Mouse (Mus musculus) heart, postnatal 0 days (tissue): ENCODE data around the gene Prkch. TPM values are rescaled to one million over a fixed set of nuclear protein-coding genes. Genes with fewer than 3 reads are reported as not detected.

Source experiments
- ATAC-seq: fragments of 200-750 bp; cut with Nextera tagmentation; 2 replicates; pipeline ENCODE4 v1.8.0; 2017; ENCODE audit warnings: low read depth, moderate number of reproducible peaks, moderate library complexity; ENCODE audit not compliant: insufficient read depth
- DNase-seq: peaks from one replicate; pipeline ENCODE4 v3.0.0-alpha.2; 2016; ENCODE audit warnings: low spot score
- H3K27ac ChIP-seq: fragments of 300-500 bp; sonication (generic); 2 replicates; pipeline ENCODE4 v1.5.1; 2014; ENCODE audit warnings: low read depth, mild to moderate bottlenecking
- H3K27me3 ChIP-seq: fragments of 300-500 bp; sonication (generic); 2 replicates; pipeline ENCODE4 v1.6.1; 2014; ENCODE audit warnings: low read length, mixed read lengths; ENCODE audit not compliant: control insufficient read depth, insufficient read depth
- H3K36me3 ChIP-seq: fragments of 300-500 bp; sonication (generic); replicated peaks from 2 replicates; pipeline ENCODE4 v1.6.1; 2014; ENCODE audit warnings: low read length, mixed read lengths; ENCODE audit not compliant: control insufficient read depth, insufficient read depth
- H3K4me1 ChIP-seq: fragments of 300-500 bp; sonication (generic); 2 replicates; pipeline ENCODE4 v1.6.1; 2014; ENCODE audit warnings: antibody characterized with exemption; ENCODE audit not compliant: control insufficient read depth, insufficient read depth
- H3K4me2 ChIP-seq: fragments of 300-500 bp; sonication (generic); 2 replicates; pipeline ENCODE4 v1.6.1; 2014; ENCODE audit warnings: low read depth, mild to moderate bottlenecking, low read length, moderate library complexity
- H3K4me3 ChIP-seq: fragments of 300-500 bp; sonication (generic); 2 replicates; pipeline ENCODE4 v1.5.1; 2014; ENCODE audit warnings: low read depth, low read length
- H3K9ac ChIP-seq: fragments of 300-500 bp; sonication (generic); replicated peaks from 2 replicates; pipeline ENCODE4 v1.6.1; 2014; ENCODE audit warnings: low read depth, low read length, mixed read lengths
- H3K9me3 ChIP-seq: fragments of 300-500 bp; sonication (generic); replicated peaks from 2 replicates; pipeline ENCODE4 v1.6.1; 2016; ENCODE audit warnings: low read length; ENCODE audit not compliant: control insufficient read depth
- CTCF ChIP-seq: IDR thresholded peaks from 2 replicates; pipeline ENCODE4 v1.5.1; 2016; ENCODE audit warnings: antibody characterized with exemption, control low read depth, low read depth
- EP300 ChIP-seq: IDR thresholded peaks from 2 replicates; pipeline ENCODE4 v1.6.1; 2016; ENCODE audit warnings: antibody characterized with exemption, low read depth
- WGBS: fragments of 180-500 bp; shearing (Covaris S2); extraction: QIAGEN DNeasy Blood & Tissue Kit; methylation state at CpG from one replicate; pipeline ENCODE4 v1.1.7; 2014; 5-methylcytosine and 5-hydroxymethylcytosine counted together
- polyA plus RNA-seq: library from polyadenylated mRNA; unstranded; fragments of >200 nt; fragmentation: Nextera tagmentation; extraction: Ambion mirVana; gene quantifications from 2 replicates; pipeline ENCODE4 v1.2.1, GENCODE M21; 2015
- total RNA-seq: library from RNA; depleted of rRNA; stranded (reverse); fragments of >200 nt; gene quantifications from 2 replicates; pipeline ENCODE4 v1.2.3, GENCODE M21; 2014; ENCODE audit warnings: low replicate concordance

Prkch gene
- total and polyA plus RNA-seq, 2 experiments from 2014 or later: 7.9 to 20.5 TPM

DNA sequence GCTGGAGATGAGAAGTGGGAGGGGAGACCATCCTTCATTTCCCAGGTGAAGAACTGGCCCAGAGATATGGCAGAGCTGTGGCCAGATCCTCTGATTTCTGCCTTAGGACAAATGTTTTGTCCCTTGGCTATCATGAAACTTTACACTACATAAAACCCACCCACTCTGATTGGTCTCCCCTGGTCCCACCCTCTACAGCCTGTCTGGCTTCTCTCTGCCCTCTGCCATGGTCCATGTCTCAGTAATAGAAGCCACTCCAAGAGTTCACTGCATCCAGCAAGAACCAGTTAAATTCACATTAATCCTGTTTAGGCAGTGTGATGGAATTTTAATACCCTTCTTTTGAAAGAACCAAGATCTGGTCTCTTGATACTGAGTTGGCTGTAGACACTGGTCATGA is 158.5 kb downstream of the Prkch start:
- no peaks in the 10 kb centered on the region for H3K9me3 ChIP-seq
- H3K9ac ChIP-seq: no peak overlapping the region
- no peak overlapping the region for H3K27ac ChIP-seq
- TF ChIP-seq CTCF: no peak
- TF ChIP-seq EP300: no peak
- no peaks in the 10 kb centered on the region for H3K36me3 ChIP-seq
- ATAC-seq (no peak), DNase-seq (no peak)
- H3K4me1 ChIP-seq: peaks cover 20% of the 10 kb centered on the region
- H3K27me3 ChIP-seq: no peaks in the 10 kb centered on the region
- H3K4me3 ChIP-seq: no peak overlapping the region
- H3K4me2 ChIP-seq: no peak overlapping the region

- H3K9me3 ChIP-seq: no peaks in the 10 kb centered on the region
- no peak overlapping the region for H3K4me3 ChIP-seq
- H3K27ac ChIP-seq: no peak overlapping the region
- ATAC-seq (no peak), DNase-seq (no peak)
- no peaks in the 10 kb centered on the region for H3K36me3 ChIP-seq
- no peak overlapping the region for H3K9ac ChIP-seq
- no peak overlapping the region for H3K4me2 ChIP-seq
- WGBS: 76% methylated on average over 6 of the region's 6 CpGs
- H3K4me1 ChIP-seq: peaks cover 14% of the 10 kb centered on the region
- H3K27me3 ChIP-seq: no peaks in the 10 kb centered on the region
- TF ChIP-seq CTCF (no peak), EP300 (no peak)
These were observed 161.5 kb downstream of the Prkch start for GRCm38 (mm10) chr12:73746072-73746471.

GRCm38 (mm10) chr12:73748373-73748772 is 163.8 kb downstream of the Prkch start:
- no peak for ATAC-seq
- no peak overlapping the region for H3K9ac ChIP-seq
- H3K4me3 ChIP-seq: no peak overlapping the region
- WGBS: 88% methylated on average over 3 of the region's 3 CpGs
- no peak for DNase-seq
- no peaks in the 10 kb centered on the region for H3K9me3 ChIP-seq
- no peaks in the 10 kb centered on the region for H3K36me3 ChIP-seq
- H3K4me2 ChIP-seq: no peak overlapping the region
- peaks cover 8% of the 10 kb centered on the region for H3K4me1 ChIP-seq
- H3K27me3 ChIP-seq: no peaks in the 10 kb centered on the region
- TF ChIP-seq EP300: no peak
- TF ChIP-seq CTCF: no peak
- H3K27ac ChIP-seq: no peak overlapping the region

GRCm38 (mm10) chr12:73754476-73755150 is 170.0 kb downstream of the Prkch start:
- WGBS: 74% methylated on average over 9 of the region's 9 CpGs
- Histone ChIP-seq H3K4me1 (peaks cover 7% of the 10 kb centered on the region; the same call in 1 of the 2 replicates), H3K36me3 (0 out of 2 replicates have a peak, but pooled peaks cover under 1% of the 10 kb centered on the region), H3K9ac (no peak overlapping the region), H3K4me3 (no peak overlapping the region), H3K27me3 (no peaks in the 10 kb centered on the region), H3K4me2 (no peak overlapping the region), H3K9me3 (no peaks in the 10 kb centered on the region), H3K27ac (no peak overlapping the region)
- no peak for ATAC-seq
- no peak for TF ChIP-seq CTCF
- TF ChIP-seq EP300: no peak
- no peak for DNase-seq

GRCm38 (mm10) chr12:73755646-73756045 is 171.1 kb downstream of the Prkch start:
- Histone ChIP-seq H3K4me3 (no peak overlapping the region), H3K27me3 (no peaks in the 10 kb centered on the region), H3K27ac (no peak overlapping the region), H3K9me3 (no peaks in the 10 kb centered on the region), H3K4me2 (no peak overlapping the region), H3K9ac (no peak overlapping the region), H3K36me3 (0 out of 2 replicates have a peak, but pooled peaks cover 8% of the 10 kb centered on the region), H3K4me1 (peaks cover 7% of the 10 kb centered on the region; the same call in 1 of the 2 replicates)
- ATAC-seq: no peak
- no peak for TF ChIP-seq EP300
- no peak for TF ChIP-seq CTCF
- 57% methylated on average over 8 of the region's 8 CpGs for WGBS
- no peak for DNase-seq

DNA sequence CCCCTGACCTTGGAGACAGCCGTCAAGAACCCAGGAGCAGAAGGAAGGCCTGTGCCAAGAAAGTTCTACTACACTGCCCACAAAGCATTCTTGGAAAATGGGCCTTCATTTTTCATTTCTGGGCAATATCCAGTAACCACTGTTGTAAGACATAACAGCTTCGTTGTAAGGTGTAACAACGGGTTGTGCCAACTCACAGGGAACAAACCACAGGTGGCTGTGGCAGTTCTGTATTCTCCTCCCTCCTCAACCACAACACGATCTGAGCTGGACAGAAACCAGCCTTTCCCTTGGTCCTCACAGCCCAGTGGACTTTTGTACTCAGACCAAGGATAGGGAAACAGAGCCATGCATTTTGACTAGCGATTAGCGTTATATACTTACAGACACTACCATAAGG is 171.9 kb downstream of the Prkch start:
- TF ChIP-seq EP300: no peak
- no peak for TF ChIP-seq CTCF
- 85% methylated on average over 6 of the region's 6 CpGs for WGBS
- Histone ChIP-seq H3K4me3 (no peak overlapping the region), H3K27me3 (no peaks in the 10 kb centered on the region), H3K36me3 (0 out of 2 replicates have a peak, but pooled peaks cover 11% of the 10 kb centered on the region), H3K9me3 (no peaks in the 10 kb centered on the region), H3K4me2 (no peak overlapping the region), H3K9ac (no peak overlapping the region), H3K27ac (no peak overlapping the region), H3K4me1 (peaks cover 7% of the 10 kb centered on the region; the same call in 1 of the 2 replicates)
- no peak for ATAC-seq
- DNase-seq: no peak
